Mouse (Mus musculus): ENCODE measurements around the gene Hoxd8.

GRCm38 (mm10) chr2:74667191-74667841, 37.1 kb upstream of the Hoxd8 start:
- TF ChIP-seq CTCF (IDR thresholded peaks at IDR 0.05; ENCODE audit: borderline replicate concordance, control insufficient read depth, extremely low read depth, insufficient read depth, low read length, poor library complexity) (no peak), POLR2A (IDR thresholded peaks at IDR 0.05; ENCODE audit: control insufficient read depth, extremely low read depth, insufficient read depth, low read length, poor library complexity) (no peak)
